Mouse (Mus musculus) myocyte (in vitro differentiated cells): ENCODE data around the gene Fam110a. TPM values are rescaled to one million over a fixed set of nuclear protein-coding genes. Genes with fewer than 3 reads are reported as not detected.

ENCODE experiments used
- H3K27me3 ChIP-seq: one replicate; pipeline ENCODE4 v1.6.1; 2011; ENCODE audit not compliant: control insufficient read depth, insufficient read depth, insufficient read length
- H3K36me3 ChIP-seq: one replicate; pipeline ENCODE4 v1.6.1; 2011; ENCODE audit not compliant: control insufficient read depth, insufficient read depth
- H3K4me2 ChIP-seq: one replicate; pipeline ENCODE4 v1.6.1; 2011; ENCODE audit warnings: low read depth, control low read depth
- H3K4me3 ChIP-seq: one replicate; pipeline ENCODE4 v1.5.1; 2011; ENCODE audit warnings: mild to moderate bottlenecking, control low read depth, moderate library complexity
- H3K79me2 ChIP-seq: one replicate; pipeline ENCODE4 v1.6.1; 2011; ENCODE audit not compliant: control insufficient read depth, insufficient read depth
- H3ac ChIP-seq: one replicate; pipeline ENCODE4 v1.6.1; 2011; ENCODE audit not compliant: control insufficient read depth, insufficient read length
- CEBPB ChIP-seq: IDR thresholded peaks from 2 replicates; pipeline ENCODE4 v1.6.1; 2011; ENCODE audit warnings: mild to moderate bottlenecking, moderate library complexity; ENCODE audit not compliant: poor library complexity, insufficient read depth, severe bottlenecking
- E2F4 ChIP-seq: IDR thresholded peaks from one replicate; pipeline ENCODE4 v1.6.1; 2011; ENCODE audit warnings: mild to moderate bottlenecking, control low read depth, moderate library complexity; ENCODE audit not compliant: insufficient read depth
- MAX ChIP-seq: IDR thresholded peaks from one replicate; pipeline ENCODE4 v1.6.1; 2011; ENCODE audit warnings: low read depth, mild to moderate bottlenecking, control low read depth
- MYOD1 ChIP-seq, 3 experiments: IDR thresholded peaks; one replicate each; pipeline ENCODE4 v1.6.1; 2011; ENCODE audit warnings: control low read depth in 2 of 3, low read depth in 2 of 3, mild to moderate bottlenecking in 2 of 3, moderate library complexity in 1 of 3; ENCODE audit not compliant: insufficient read length in 2 of 3, control insufficient read depth in 1 of 3
- MYOG ChIP-seq, 3 experiments: IDR thresholded peaks; one replicate each; pipeline ENCODE4 v1.6.1; 2011; ENCODE audit warnings: control low read depth in 2 of 3, low read depth in 2 of 3, mild to moderate bottlenecking in 2 of 3; ENCODE audit not compliant: insufficient read length in 2 of 3, control insufficient read depth in 1 of 3, insufficient read depth in 1 of 3
- POLR2A ChIP-seq: IDR thresholded peaks from one replicate; pipeline ENCODE4 v1.6.1; 2011; ENCODE audit warnings: low read depth, mild to moderate bottlenecking, control low read depth, moderate library complexity; ENCODE audit not compliant: insufficient read length
- POLR2AphosphoS2 ChIP-seq: IDR thresholded peaks from one replicate; pipeline ENCODE4 v1.6.1; 2011; ENCODE audit warnings: low read depth, control low read depth; ENCODE audit not compliant: insufficient read length
- REST ChIP-seq: IDR thresholded peaks from one replicate; pipeline ENCODE4 v1.6.1; 2011; ENCODE audit warnings: mild to moderate bottlenecking, control low read depth, moderate library complexity; ENCODE audit not compliant: insufficient read depth, insufficient read length
- SRF ChIP-seq: IDR thresholded peaks from one replicate; pipeline ENCODE4 v1.6.1; 2011; ENCODE audit warnings: low read depth; ENCODE audit not compliant: control insufficient read depth, insufficient read length
- TCF12 ChIP-seq: IDR thresholded peaks from one replicate; pipeline ENCODE4 v1.6.1; 2011; ENCODE audit warnings: mild to moderate bottlenecking, control low read depth; ENCODE audit not compliant: poor library complexity, insufficient read depth, severe bottlenecking
- TCF3 ChIP-seq: IDR thresholded peaks from one replicate; pipeline ENCODE4 v1.6.1; 2011; ENCODE audit warnings: low read depth, control low read depth; ENCODE audit not compliant: insufficient read length
- USF1 ChIP-seq: IDR thresholded peaks from one replicate; pipeline ENCODE4 v1.6.1; 2011; ENCODE audit warnings: low read depth, mild to moderate bottlenecking, control low read depth, moderate library complexity
- polyA plus RNA-seq: library from polyadenylated mRNA; unstranded; fragments of >200 nt; fragmentation: generic; extraction: Trizol; gene quantifications from one replicate; pipeline ENCODE4 v1.2.1, GENCODE M21; 2012; ENCODE audit warnings: missing spikeins

The Fam110a gene
- polyA plus RNA-seq, 1 experiment = 21.0 TPM

- no peak overlapping the region for H3K4me2 ChIP-seq
- TF ChIP-seq E2F4 (no peak), POLR2AphosphoS2 (no peak), REST (no peak), CEBPB (no peak), USF1 (no peak), MYOG (IDR thresholded peaks at IDR 0.05; ENCODE audit: control insufficient read depth in 1 of 3, insufficient read depth in 1 of 3, insufficient read length in 2 of 3, low read depth in 2 of 3) (no peak), MYOD1 (IDR thresholded peaks at IDR 0.05; ENCODE audit: control insufficient read depth in 1 of 3, insufficient read length in 2 of 3, low read depth in 2 of 3) (no peak), MAX (no peak), TCF3 (no peak), TCF12 (no peak), POLR2A (no peak), SRF (no peak)
- H3K4me3 ChIP-seq = no peak overlapping the region
- H3K27me3 ChIP-seq = no peaks in the 10 kb centered on the region
- H3ac ChIP-seq = no peak overlapping the region
- H3K79me2 ChIP-seq = no peaks in the 10 kb centered on the region
- no peaks in the 10 kb centered on the region for H3K36me3 ChIP-seq
Measured at GRCm38 (mm10) chr2:151949082-151949774, 30.8 kb downstream of the Fam110a start.

GRCm38 (mm10) chr2:151948311-151948710 is 31.7 kb downstream of the Fam110a start:
- Histone ChIP-seq H3K36me3 (no peaks in the 10 kb centered on the region), H3K79me2 (no peaks in the 10 kb centered on the region), H3K4me2 (no peak overlapping the region), H3K27me3 (no peaks in the 10 kb centered on the region), H3ac (no peak overlapping the region), H3K4me3 (no peak overlapping the region)
- no peak for TF ChIP-seq MAX
- no peak for TF ChIP-seq MYOD1 (IDR thresholded peaks at IDR 0.05; ENCODE audit: control insufficient read depth in 1 of 3, insufficient read length in 2 of 3, low read depth in 2 of 3)
- no peak for TF ChIP-seq TCF12
- TF ChIP-seq MYOG (IDR thresholded peaks at IDR 0.05; ENCODE audit: control insufficient read depth in 1 of 3, insufficient read depth in 1 of 3, insufficient read length in 2 of 3, low read depth in 2 of 3) = no peak
- TF ChIP-seq SRF = no peak
- no peak for TF ChIP-seq REST
- TF ChIP-seq TCF3 = no peak

GRCm38 (mm10) chr2:151947617-151948016 is 32.4 kb downstream of the Fam110a start:
- Histone ChIP-seq H3K27me3 (no peaks in the 10 kb centered on the region), H3ac (no peak overlapping the region), H3K4me3 (no peak overlapping the region), H3K36me3 (no peaks in the 10 kb centered on the region), H3K79me2 (no peaks in the 10 kb centered on the region), H3K4me2 (no peak overlapping the region)
- TF ChIP-seq E2F4 = no peak
- no peak for TF ChIP-seq TCF3
- no peak for TF ChIP-seq MYOD1 (IDR thresholded peaks at IDR 0.05; ENCODE audit: control insufficient read depth in 1 of 3, insufficient read length in 2 of 3, low read depth in 2 of 3)
- TF ChIP-seq POLR2AphosphoS2 = no peak
- no peak for TF ChIP-seq USF1
- TF ChIP-seq POLR2A = no peak
- TF ChIP-seq REST = no peak
- TF ChIP-seq MAX = no peak
- no peak for TF ChIP-seq TCF12
- no peak for TF ChIP-seq MYOG (IDR thresholded peaks at IDR 0.05; ENCODE audit: control insufficient read depth in 1 of 3, insufficient read depth in 1 of 3, insufficient read length in 2 of 3, low read depth in 2 of 3)
- no peak for TF ChIP-seq SRF
- no peak for TF ChIP-seq CEBPB

DNA sequence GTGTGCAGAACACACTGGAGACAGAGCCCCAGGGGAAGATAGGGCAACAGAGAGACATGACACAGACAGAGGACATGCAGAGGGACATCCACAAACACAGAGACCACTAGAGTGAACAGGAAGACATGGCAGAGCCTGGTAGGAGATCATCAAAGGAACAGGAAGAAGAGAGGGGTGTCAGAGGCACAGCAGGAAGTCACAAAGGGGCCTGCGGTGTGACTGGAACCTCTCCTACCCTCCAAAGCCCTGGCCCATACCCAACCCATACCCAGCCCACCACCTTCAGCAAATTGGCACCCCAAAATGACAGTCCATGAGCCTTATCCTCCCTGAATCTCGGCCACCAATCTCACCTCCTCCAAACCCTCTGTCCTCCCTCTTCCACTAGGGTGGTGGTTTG is 35.9 kb downstream of the Fam110a start:
- H3K79me2 ChIP-seq = no peaks in the 10 kb centered on the region
- H3ac ChIP-seq = no peak overlapping the region
- H3K36me3 ChIP-seq = no peaks in the 10 kb centered on the region
- no peak for TF ChIP-seq USF1
- TF ChIP-seq POLR2AphosphoS2 = peak; percentile 44
- no peak overlapping the region for H3K4me3 ChIP-seq
- H3K27me3 ChIP-seq = peaks cover under 1% of the 10 kb centered on the region
- H3K4me2 ChIP-seq = no peak overlapping the region

- Histone ChIP-seq H3K4me3 (no peak overlapping the region), H3K79me2 (no peaks in the 10 kb centered on the region), H3K36me3 (no peaks in the 10 kb centered on the region), H3K27me3 (peaks cover 5% of the 10 kb centered on the region), H3K4me2 (no peak overlapping the region), H3ac (no peak overlapping the region)
- TF ChIP-seq REST (no peak), POLR2A (no peak), MYOD1 (IDR thresholded peaks at IDR 0.05; ENCODE audit: control insufficient read depth in 1 of 3, insufficient read length in 2 of 3, low read depth in 2 of 3) (no peak), MYOG (IDR thresholded peaks at IDR 0.05; ENCODE audit: control insufficient read depth in 1 of 3, insufficient read depth in 1 of 3, insufficient read length in 2 of 3, low read depth in 2 of 3) (no peak), SRF (no peak), E2F4 (no peak), MAX (no peak), TCF3 (no peak), CEBPB (no peak)
Measured at GRCm38 (mm10) chr2:151941269-151941668, 38.8 kb downstream of the Fam110a start.
